Mouse (Mus musculus): Measurements from ENCODE around the gene Tmem41b.

Tmem41b gene

DNA sequence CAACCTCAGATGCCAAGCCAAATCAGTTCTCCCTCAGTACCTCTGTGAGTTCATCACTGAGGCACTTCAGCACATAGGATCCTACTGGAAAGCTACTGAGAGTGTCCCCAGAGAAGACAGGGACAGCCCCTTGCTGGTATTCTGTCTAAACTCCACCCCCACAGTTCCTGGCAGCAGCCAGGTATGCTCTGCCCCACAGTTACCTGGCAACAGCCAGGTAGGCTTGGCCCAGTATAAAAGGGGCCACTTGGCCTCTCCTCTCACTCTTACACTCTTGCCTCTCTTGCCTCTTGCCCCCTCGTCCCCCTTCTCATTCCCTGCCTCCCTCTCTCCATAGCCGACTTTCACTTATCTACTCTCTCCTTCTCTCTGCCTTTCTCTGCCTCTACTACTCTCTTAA, 61.8 kb downstream of the Tmem41b start:
- DNase-seq (ENCODE audit: low read depth, low spot score) = no peak

DNA sequence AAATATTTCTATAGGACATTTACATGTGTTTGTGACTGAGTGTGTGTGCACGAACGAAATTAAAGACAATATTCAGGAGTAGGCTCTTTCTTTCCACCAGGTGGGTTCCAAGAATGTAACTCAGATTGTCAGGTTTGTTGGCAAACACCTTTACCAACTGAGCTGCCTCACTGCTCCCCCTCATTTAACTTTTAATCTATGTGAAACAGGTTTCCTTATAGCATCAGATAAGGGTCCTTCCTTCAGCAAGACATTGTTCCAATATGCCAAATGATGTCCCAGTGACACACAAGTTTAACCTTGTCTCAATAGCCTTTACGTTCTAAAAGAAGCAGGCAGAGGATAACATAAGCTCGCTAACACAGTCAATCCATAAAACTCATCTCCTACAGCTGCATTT, 63.8 kb downstream of the Tmem41b start:
- no peak for DNase-seq (ENCODE audit: low read depth, low spot score)

All from skeletal muscle tissue, adult 2 months (tissue).